Comparison of ENCODE assay signal across 9 mouse cellular contexts in genomic region chr5:99504349-99504830, GRCm38 (mm10).
DNase-seq lines count a peak whose midpoint lies in the region; ATAC-seq and TF ChIP-seq lines count a peak whose summit lies in the region.
"Had no signal": no experiment of that assay in that cellular context is flagged by ENCODE, and none has a peak within 500 bp of the region (broad histone marks: within the 10 kb centered on the region; RNA-seq: fewer than 3 reads in every experiment).

No protein-coding gene starts in this region.

- H3K27me3 ChIP-seq in hindbrain, postnatal 0 days (ENCODE audit: insufficient read depth, low read length) = no peaks in the 10 kb centered on the region
- H3K27me3 ChIP-seq in neural tube, embryonic 13.5 days = no peaks in the 10 kb centered on the region

- DNase-seq in cerebellum, adult 11 months = no peak
- peak; percentile 14 for DNase-seq in ovary, postnatal 36 days (ENCODE audit: low spot score)
- no peak for DNase-seq in ovary, postnatal 14 days (ENCODE audit: low spot score)
- DNase-seq in hindbrain, postnatal 0 days (ENCODE audit: low spot score) = peak; percentile 84
- no peak for DNase-seq in natural killer cell, adult 2 months (ENCODE audit: low spot score in 2 of 2)
- no peak for DNase-seq in kidney, adult 9 months

- no peak overlapping the region for H3K4me2 ChIP-seq in hindbrain, postnatal 0 days (ENCODE audit: low read depth, low read length)
- no peak overlapping the region for H3K4me2 ChIP-seq in neural tube, embryonic 13.5 days

- no peak overlapping the region for H3K9ac ChIP-seq in hindbrain, postnatal 0 days (replicated peaks; ENCODE audit: low read length)
- H3K9ac ChIP-seq in neural tube, embryonic 13.5 days = no peak overlapping the region

- peak; percentile 65 for TF ChIP-seq CTCF in hindbrain, postnatal 0 days (IDR thresholded peaks at IDR 0.05; ENCODE audit: low read depth)

- no peak overlapping the region for H3K4me3 ChIP-seq in hindbrain, postnatal 0 days (ENCODE audit: low read length)
- H3K4me3 ChIP-seq in neural tube, embryonic 13.5 days = no peak overlapping the region
- H3K4me3 ChIP-seq: megakaryocyte, embryonic 14.5 days had no signal

- H3K27ac ChIP-seq in hindbrain, postnatal 0 days = peak overlapping the region; percentile 11; the same call in 1 of the 2 replicates
- peak overlapping the region; percentile 56; the same call in 1 of the 2 replicates for H3K27ac ChIP-seq in neural tube, embryonic 13.5 days (replicated peaks)

- H3K36me3 ChIP-seq in hindbrain, postnatal 0 days (ENCODE audit: insufficient read depth, low read length) = no peaks in the 10 kb centered on the region
- H3K36me3 ChIP-seq in neural tube, embryonic 13.5 days = no peaks in the 10 kb centered on the region

- no peaks in the 10 kb centered on the region for H3K9me3 ChIP-seq in hindbrain, postnatal 0 days (ENCODE audit: low read length)
- H3K9me3 ChIP-seq in neural tube, embryonic 13.5 days = no peaks in the 10 kb centered on the region
- H3K9me3 ChIP-seq: megakaryocyte, embryonic 14.5 days had no signal

- 0 out of 2 replicates have a peak, but pooled peaks have one; percentile 36 for ATAC-seq in cerebellum, adult (ENCODE audit: insufficient number of reproducible peaks, low FRiP score, low TSS enrichment)
- peak; percentile 95 for ATAC-seq in hindbrain, postnatal 0 days
- peak; percentile 92 for ATAC-seq in neural tube, embryonic 13.5 days (ENCODE audit: low read depth)

- 41% methylated on average over 9 of the region's 9 CpGs for WGBS in hindbrain, postnatal 0 days
- 26% methylated on average over 9 of the region's 9 CpGs for WGBS in neural tube, embryonic 13.5 days

- no peaks in the 10 kb centered on the region for H3K4me1 ChIP-seq in hindbrain, postnatal 0 days (ENCODE audit: insufficient read depth, low read length)
- 0 out of 2 replicates have a peak, but pooled peaks cover 31% of the 10 kb centered on the region for H3K4me1 ChIP-seq in neural tube, embryonic 13.5 days (replicated peaks)

Comparison
In these comparisons a context has a peak if more than half of its experiments do, and no peak if none do; other contexts are left out.
1. DNase-seq: peak in ovary, postnatal 36 days (single experiment) and hindbrain, postnatal 0 days (single experiment); none in cerebellum, adult 11 months (single experiment), ovary, postnatal 14 days (single experiment), natural killer cell, adult 2 months (0 of 2) and kidney, adult 9 months (single experiment).
2. ATAC-seq: peak in every context shown above with its lines; median percentile 95 in hindbrain, postnatal 0 days; 92 in neural tube, embryonic 13.5 days; 36 in cerebellum, adult.